Mouse (Mus musculus) urinary bladder, adult 18-20 months (tissue): ENCODE results near the gene Rdh11.

Experiments used
- DNase-seq, 2 experiments: peaks; one replicate each; pipeline ENCODE4 v3.0.0; 2022; ENCODE audit warnings: low spot score in 2 of 2, mixed read lengths in 2 of 2

Gene Rdh11

GRCm38 (mm10) chr12:79139417-79139816 lies 52.7 kb downstream of the Rdh11 start:
- no peak for DNase-seq

- DNase-seq: no peak
These were observed 53.1 kb downstream of the Rdh11 start for GRCm38 (mm10) chr12:79138999-79139398.

DNA sequence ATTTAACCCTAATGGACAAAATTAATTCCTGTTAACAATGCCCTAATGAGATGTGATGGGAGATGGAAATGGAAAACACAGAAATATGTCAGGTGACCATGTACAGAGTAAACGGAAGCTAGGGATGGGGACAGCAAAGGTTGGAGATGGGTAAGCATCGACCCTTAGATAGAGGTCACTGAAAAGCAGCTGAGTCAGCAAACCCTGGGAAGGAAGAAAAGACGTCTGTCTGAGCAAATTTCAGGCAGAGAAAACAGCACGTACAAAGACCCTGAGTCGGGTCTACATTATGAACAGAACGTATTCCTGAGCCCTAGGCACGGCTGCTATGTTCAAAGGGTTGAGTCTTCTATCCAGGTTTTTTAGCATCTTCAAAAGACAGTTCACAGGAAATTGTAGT lies 55.1 kb downstream of the Rdh11 start:
- no peak for DNase-seq

DNA sequence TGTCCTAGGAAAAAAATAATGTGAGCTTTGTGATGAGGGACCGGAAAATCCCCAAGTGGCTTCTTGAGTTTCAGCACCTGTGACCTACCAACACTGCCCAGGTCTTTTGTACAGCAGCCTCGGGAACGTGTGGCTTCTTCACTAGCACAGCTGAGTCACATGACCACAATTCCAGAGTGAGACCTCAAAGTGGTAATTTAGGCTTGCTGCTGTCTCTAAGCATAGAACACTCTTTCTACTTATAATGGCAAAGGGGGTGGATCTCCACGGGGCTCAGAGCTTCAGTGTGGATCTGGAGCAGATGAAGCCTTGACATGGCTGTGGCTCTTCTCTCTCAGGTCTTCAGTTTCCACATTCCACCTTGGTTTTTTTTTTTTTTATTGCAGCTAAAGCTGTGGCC lies 57.0 kb downstream of the Rdh11 start:
- DNase-seq: no peak

GRCm38 (mm10) chr12:79134676-79135075 lies 57.4 kb downstream of the Rdh11 start:
- no peak for DNase-seq

DNA sequence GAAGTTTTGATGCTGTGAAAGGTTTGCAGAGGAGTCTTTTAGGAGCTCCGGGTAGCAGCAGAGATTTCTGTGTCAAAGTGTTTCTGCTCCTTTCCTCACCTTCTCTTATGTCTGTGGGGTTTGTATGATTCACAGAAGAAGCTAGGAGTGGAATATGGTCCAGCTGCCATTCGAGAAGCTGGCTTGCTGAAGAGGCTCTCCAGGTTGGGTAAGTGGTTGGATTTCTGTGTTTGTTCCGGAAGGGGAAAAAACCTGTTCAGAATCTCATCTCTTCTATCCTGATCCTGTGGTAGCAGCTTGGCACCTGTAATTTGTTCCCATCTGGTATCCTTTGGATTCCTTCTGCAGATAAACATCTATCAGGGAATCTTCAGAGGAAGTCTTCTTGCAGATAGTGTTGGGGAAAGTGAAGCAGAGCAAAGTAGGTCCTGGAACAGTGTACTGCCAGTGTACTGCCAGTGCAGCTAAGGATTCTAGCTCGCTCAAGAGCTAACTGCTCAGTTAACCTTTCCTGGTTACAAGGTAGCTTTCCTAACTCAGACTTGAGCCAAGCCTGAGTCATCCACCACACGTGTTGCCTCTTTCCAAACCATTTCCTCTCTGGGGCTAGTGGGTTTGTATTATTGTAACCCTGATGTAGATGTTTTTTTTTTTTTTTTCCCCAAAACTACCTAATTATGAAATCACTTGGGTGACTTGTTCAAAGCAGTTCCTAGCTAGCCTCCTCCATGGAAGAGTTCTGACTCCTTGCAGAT lies 60.2 kb downstream of the Rdh11 start:
- no peak for DNase-seq

- DNase-seq: no peak
These were observed 60.9 kb downstream of the Rdh11 start for GRCm38 (mm10) chr12:79131178-79131675.

- DNase-seq: peak; percentile 71
These were observed 61.6 kb downstream of the Rdh11 start, which contains the start of gene Arg2 for GRCm38 (mm10) chr12:79130299-79131177. Gene Arg2 (plus strand): TSS chr12:79130777.
